Mouse (Mus musculus) heart, adult 2 months (tissue): ENCODE measurements around the gene Nfu1. TPM values are rescaled to one million over a fixed set of nuclear protein-coding genes. Genes with fewer than 3 reads are reported as not detected.
"Not testable (repeated sequence)": the region's sequence is repeated elsewhere in the genome, so short reads cannot be mapped to it uniquely, and the experiment has no call there.

Source experiments
- DNase-seq, 2 experiments: peaks; one replicate each; pipeline ENCODE4 v3.0.0; 2021
- H3K27ac ChIP-seq: fragments of 200-600 bp; 2 replicates; pipeline ENCODE4 v1.8.1; 2022
- H3K27me3 ChIP-seq: fragments of 200-500 bp; 2 replicates; pipeline ENCODE4 v1.6.1; 2012; ENCODE audit warnings: mild to moderate bottlenecking, low read length, inconsistent platforms, mixed read lengths; ENCODE audit not compliant: control insufficient read depth, insufficient read depth
- H3K36me3 ChIP-seq: fragments of 200-500 bp; 2 replicates; pipeline ENCODE4 v1.6.1; 2012; ENCODE audit warnings: low read length, inconsistent platforms; ENCODE audit not compliant: control insufficient read depth, insufficient read depth
- H3K4me1 ChIP-seq: fragments of 200-500 bp; 2 replicates; pipeline ENCODE4 v1.6.1; 2011; ENCODE audit warnings: low read length; ENCODE audit not compliant: control insufficient read depth, insufficient read depth
- H3K4me3 ChIP-seq: fragments of 200-600 bp; 2 replicates; pipeline ENCODE4 v1.8.1; 2022
- H3K79me2 ChIP-seq: fragments of 200-500 bp; replicated peaks from 2 replicates; pipeline ENCODE4 v1.6.1; 2012; ENCODE audit warnings: mild to moderate bottlenecking, inconsistent platforms, low read length, moderate library complexity, mixed read lengths; ENCODE audit not compliant: control insufficient read depth, insufficient read depth
- H3K9ac ChIP-seq: fragments of 200-500 bp; 2 replicates; pipeline ENCODE4 v1.6.1; 2012; ENCODE audit warnings: low read depth, mild to moderate bottlenecking, control low read depth, inconsistent platforms, low read length, mixed read lengths
- CTCF ChIP-seq: fragments of 200-600 bp; IDR thresholded peaks from 2 replicates; pipeline ENCODE4 v1.8.1; 2022; ENCODE audit warnings: antibody characterized with exemption, mild to moderate bottlenecking, moderate library complexity
- EP300 ChIP-seq: fragments of 200-500 bp; IDR thresholded peaks from 2 replicates; pipeline ENCODE4 v1.6.1; 2011; ENCODE audit warnings: low read depth, low read length, control low read depth; ENCODE audit not compliant: insufficient read depth
- POLR2A ChIP-seq: fragments of 200-500 bp; IDR thresholded peaks from 2 replicates; pipeline ENCODE4 v1.6.1; 2011; ENCODE audit warnings: mild to moderate bottlenecking, low read depth, low read length, control low read depth; ENCODE audit not compliant: insufficient read depth
- WGBS: fragments of 180-500 bp; shearing (Covaris S2); methylation state at CpG from one replicate; pipeline ENCODE4 v1.1.7; 2018; 5-methylcytosine and 5-hydroxymethylcytosine counted together
- intact Hi-C: fragments of 180-260 bp; cut with DNase I; formaldehyde crosslinking; loops from one replicate; pipeline ENCODE4 v1.15.1; 2025
- polyA plus RNA-seq: library from polyadenylated mRNA; depleted of rRNA; stranded (reverse); fragments of >200 nt; gene quantifications from 2 replicates; pipeline ENCODE4 v1.2.3, GENCODE M21; 2012
- total RNA-seq, 2 experiments: library from RNA; stranded (reverse); gene quantifications; 2 replicates each; pipeline ENCODE4 v1.2.3; 2021

Gene Nfu1
- total and polyA plus RNA-seq, 3 experiments: 67.6 to 213 (median 72.3) TPM

DNA sequence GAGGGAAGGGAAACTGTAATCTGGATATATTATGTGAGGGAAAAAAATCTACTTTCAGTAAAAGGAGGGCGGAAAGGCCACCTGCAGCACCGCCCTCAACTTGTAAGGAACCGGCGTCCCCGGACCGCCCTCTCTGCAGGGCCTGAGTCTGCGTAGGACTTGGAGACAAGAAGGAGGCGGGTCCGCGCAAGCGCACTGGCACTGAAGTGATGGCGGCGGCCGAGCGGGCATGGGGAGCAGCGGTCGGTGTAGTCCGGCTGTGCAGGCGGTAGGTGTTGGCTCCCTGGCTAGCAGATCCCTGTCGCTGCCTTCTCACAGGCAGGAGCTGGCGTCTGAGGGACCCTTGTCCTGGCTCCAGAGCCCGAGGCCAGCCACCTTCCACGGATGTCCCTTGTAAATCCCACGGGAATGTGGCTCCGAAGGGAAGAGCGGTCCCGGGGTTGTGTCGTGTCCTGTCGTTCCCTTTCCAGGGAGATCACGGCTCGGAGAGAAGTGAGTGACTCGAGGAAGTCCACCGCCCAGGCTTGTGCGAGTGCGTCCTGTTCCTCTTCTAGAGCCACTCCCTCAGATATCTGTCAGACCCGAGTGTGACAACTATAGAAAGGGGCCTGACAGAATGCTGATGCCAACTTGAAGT is 774 bp downstream of the Nfu1 start:
- peaks cover 5% of the 10 kb centered on the region for H3K79me2 ChIP-seq
- H3K4me3 ChIP-seq: peak overlapping the region; percentile 89
- peaks cover 7% of the 10 kb centered on the region for H3K36me3 ChIP-seq
- H3K27ac ChIP-seq: peak overlapping the region; percentile 92
- no peaks in the 10 kb centered on the region for H3K27me3 ChIP-seq
- under 1% methylated on average over 36 of the region's 36 CpGs for WGBS
- H3K4me1 ChIP-seq: peaks cover 4% of the 10 kb centered on the region
- DNase-seq: peak; percentile 95 to 96
- peak overlapping the region; percentile 98 for H3K9ac ChIP-seq
- intact Hi-C loops: loop anchor here (2.0 kb wide), 1 partner anchor 33 kb away; the partner anchor contains the start of gene Gfpt1
- TF ChIP-seq POLR2A (peak; percentile 94), CTCF (no peak), EP300 (no peak)

GRCm38 (mm10) chr6:87016916-87017315 is 7.9 kb downstream of the Nfu1 start:
- H3K27me3 ChIP-seq: no peaks in the 10 kb centered on the region
- intact Hi-C loops: no loop called here
- DNase-seq: no peak
- H3K27ac ChIP-seq: no peak overlapping the region
- no peak overlapping the region for H3K9ac ChIP-seq
- H3K4me3 ChIP-seq: no peak overlapping the region
- peaks cover 4% of the 10 kb centered on the region for H3K36me3 ChIP-seq
- WGBS: 61% methylated on average over 4 of the region's 4 CpGs
- TF ChIP-seq POLR2A (no peak), CTCF (peak; percentile 72), EP300 (no peak)
- H3K4me1 ChIP-seq: no peaks in the 10 kb centered on the region
- H3K79me2 ChIP-seq: peaks cover 5% of the 10 kb centered on the region; the same call in 1 of the 2 replicates

DNA sequence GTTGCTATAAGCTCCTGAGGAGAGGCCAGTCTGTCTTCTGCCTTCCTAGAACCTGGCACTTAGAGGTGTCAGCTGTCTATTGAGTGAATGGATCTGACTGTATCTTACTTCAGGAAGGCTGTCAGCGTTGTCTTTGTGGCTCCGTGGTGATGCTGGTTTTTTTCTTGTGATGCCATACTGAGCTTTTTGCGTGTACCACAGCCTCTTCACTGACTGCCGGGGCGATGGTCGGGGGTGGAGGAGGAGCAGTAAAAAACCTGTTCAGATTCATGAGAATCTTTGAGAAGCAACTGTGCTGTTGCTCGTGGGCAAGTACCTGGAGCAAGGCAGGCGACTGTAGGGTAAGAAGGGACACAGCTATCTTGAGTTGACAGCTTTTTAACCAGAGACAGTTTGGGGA is 9.8 kb downstream of the Nfu1 start:
- Histone ChIP-seq H3K27me3 (no peaks in the 10 kb centered on the region), H3K79me2 (0 out of 2 replicates have a peak, but pooled peaks cover 2% of the 10 kb centered on the region), H3K27ac (no peak overlapping the region), H3K36me3 (no peaks in the 10 kb centered on the region; the same call in 1 of the 2 replicates), H3K4me3 (no peak overlapping the region), H3K9ac (no peak overlapping the region), H3K4me1 (no peaks in the 10 kb centered on the region)
- no peak for TF ChIP-seq EP300
- TF ChIP-seq CTCF: no peak
- no peak for TF ChIP-seq POLR2A
- WGBS: 93% methylated on average over 8 of the region's 8 CpGs
- intact Hi-C loops: no loop called here
- DNase-seq: no peak

GRCm38 (mm10) chr6:87021791-87022190 is 12.8 kb downstream of the Nfu1 start:
- DNase-seq: no peak
- Histone ChIP-seq H3K4me3 (no peak overlapping the region), H3K27ac (no peak overlapping the region), H3K36me3 (no peaks in the 10 kb centered on the region; the same call in 1 of the 2 replicates), H3K4me1 (no peaks in the 10 kb centered on the region), H3K79me2 (0 out of 2 replicates have a peak, but pooled peaks cover 2% of the 10 kb centered on the region), H3K27me3 (no peaks in the 10 kb centered on the region), H3K9ac (no peak overlapping the region)
- TF ChIP-seq CTCF (no peak), POLR2A (no peak), EP300 (no peak)
- 98% methylated on average over 12 of the region's 12 CpGs for WGBS
- intact Hi-C loops: no loop called here

- Histone ChIP-seq H3K4me1 (no peaks in the 10 kb centered on the region), H3K79me2 (no peaks in the 10 kb centered on the region), H3K27ac (no peak overlapping the region), H3K9ac (no peak overlapping the region), H3K27me3 (no peaks in the 10 kb centered on the region), H3K4me3 (no peak overlapping the region), H3K36me3 (peaks cover 4% of the 10 kb centered on the region)
- WGBS: 43% methylated on average over 7 of the region's 7 CpGs
- no peak for TF ChIP-seq EP300
- TF ChIP-seq CTCF: no peak
- TF ChIP-seq POLR2A: no peak
- peak in 1 of 2 experiments; percentile 31 for DNase-seq
- intact Hi-C loops: no loop called here
Observed at GRCm38 (mm10) chr6:87026980-87027379, 17.9 kb downstream of the Nfu1 start.

DNA sequence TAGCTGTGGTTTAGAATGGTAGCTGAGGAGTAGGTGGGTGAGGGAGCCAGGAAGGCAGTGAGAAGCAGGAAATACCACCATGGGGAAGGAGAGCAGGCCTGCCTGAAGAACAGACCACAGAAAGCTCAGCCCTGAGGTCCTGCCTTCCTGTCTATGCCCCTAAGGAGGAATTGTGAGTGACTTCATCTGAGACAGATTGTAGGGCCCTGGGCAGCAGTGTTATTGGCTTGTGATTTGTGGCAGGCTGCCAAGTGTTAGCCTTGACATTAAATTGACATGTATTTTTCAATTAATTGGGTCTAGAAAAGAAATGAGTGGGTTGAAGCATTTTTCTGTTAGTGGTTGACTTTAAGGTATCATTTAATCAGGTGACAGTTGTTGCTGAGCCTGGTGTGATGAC is 19.8 kb downstream of the Nfu1 start:
- intact Hi-C loops: no loop called here
- H3K9ac ChIP-seq: no peak overlapping the region
- H3K36me3 ChIP-seq: peaks cover 4% of the 10 kb centered on the region
- no peak overlapping the region for H3K4me3 ChIP-seq
- H3K4me1 ChIP-seq: no peaks in the 10 kb centered on the region
- no peaks in the 10 kb centered on the region for H3K27me3 ChIP-seq
- H3K27ac ChIP-seq: no peak overlapping the region
- no peaks in the 10 kb centered on the region for H3K79me2 ChIP-seq
- DNase-seq: no peak
- TF ChIP-seq CTCF (no peak), POLR2A (no peak), EP300 (no peak)

DNA sequence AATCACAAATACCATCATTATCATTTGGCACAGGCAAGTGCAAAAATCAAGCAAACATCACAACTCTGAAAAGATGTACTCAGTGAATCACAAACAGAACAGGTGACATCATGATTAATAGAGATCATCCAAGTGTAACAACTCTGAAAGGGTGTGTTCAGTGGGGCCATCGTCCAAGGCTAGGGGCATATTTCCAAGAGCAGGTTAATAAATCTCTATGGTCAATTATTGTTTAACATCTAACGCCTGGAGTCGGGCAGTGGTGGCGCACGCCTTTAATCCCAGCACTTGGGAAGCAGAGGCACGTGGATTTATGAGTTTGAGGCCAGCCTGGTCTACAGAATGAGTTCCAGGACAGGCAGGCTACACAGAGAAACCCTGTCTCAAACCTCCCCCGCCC is 22.3 kb downstream of the Nfu1 start:
- 95% methylated on average over 7 of the region's 7 CpGs for WGBS

More for the DNA sequence above, 22.3 kb downstream of the Nfu1 start:
- H3K36me3 ChIP-seq, H3K27ac ChIP-seq, H3K9ac ChIP-seq, intact Hi-C loops, DNase-seq, H3K4me1 ChIP-seq, H3K27me3 ChIP-seq, H3K4me3 ChIP-seq, H3K79me2 ChIP-seq: not testable (repeated sequence)
